Mouse (Mus musculus) heart, embryonic 14.5 days (tissue): ENCODE measurements around the gene Kcnk1. TPM values are rescaled to one million over a fixed set of nuclear protein-coding genes. Genes with fewer than 3 reads are reported as not detected.

Experiments used
- ATAC-seq: fragments of 200-750 bp; cut with Nextera tagmentation; 2 replicates; pipeline ENCODE4 v1.8.0; 2017; ENCODE audit warnings: low read depth, moderate TSS enrichment; ENCODE audit not compliant: insufficient number of reproducible peaks, insufficient read depth, low FRiP score
- H3K27ac ChIP-seq, 2 experiments: fragments of 200-500 bp in 1 of 2; fragments of 300-500 bp in 1 of 2; sonication (generic) in 1 of 2; replicated peaks in 1 of 2; 2 replicates each; pipeline ENCODE4 v1.5.1; 2012 to 2014; ENCODE audit warnings: low read depth in 2 of 2, low read length in 2 of 2, control low read depth in 1 of 2, mild to moderate bottlenecking in 1 of 2, mixed read lengths in 1 of 2; ENCODE audit not compliant: control insufficient read depth in 1 of 2, insufficient read depth in 1 of 2
- H3K27me3 ChIP-seq: fragments of 300-500 bp; sonication (generic); 2 replicates; pipeline ENCODE4 v1.6.1; 2014; ENCODE audit warnings: mild to moderate bottlenecking, low read length, control low read depth; ENCODE audit not compliant: control insufficient read depth, insufficient read depth
- H3K36me3 ChIP-seq: fragments of 300-500 bp; sonication (generic); 2 replicates; pipeline ENCODE4 v1.6.1; 2014; ENCODE audit warnings: mild to moderate bottlenecking, control low read depth, low read length, mixed read lengths; ENCODE audit not compliant: control insufficient read depth, insufficient read depth
- H3K4me1 ChIP-seq, 2 experiments: fragments of 200-500 bp in 1 of 2; fragments of 300-500 bp in 1 of 2; sonication (generic) in 1 of 2; 2 replicates each; pipeline ENCODE4 v1.6.1; 2012 to 2014; ENCODE audit warnings: low read length in 2 of 2, control low read depth in 1 of 2, mixed read lengths in 1 of 2; ENCODE audit not compliant: control insufficient read depth in 2 of 2, insufficient read depth in 2 of 2
- H3K4me2 ChIP-seq: fragments of 300-500 bp; sonication (generic); 2 replicates; pipeline ENCODE4 v1.6.1; 2014; ENCODE audit warnings: mild to moderate bottlenecking, low read length
- H3K4me3 ChIP-seq, 2 experiments: fragments of 200-500 bp in 1 of 2; fragments of 300-500 bp in 1 of 2; sonication (generic) in 1 of 2; 2 replicates each; pipeline ENCODE4 v1.5.1; 2012 to 2014; ENCODE audit warnings: low read length in 2 of 2, mild to moderate bottlenecking in 2 of 2, control low read depth in 1 of 2, low read depth in 1 of 2, moderate library complexity in 1 of 2; ENCODE audit not compliant: control insufficient read depth in 1 of 2, insufficient read depth in 1 of 2
- H3K9ac ChIP-seq: fragments of 300-500 bp; sonication (generic); 2 replicates; pipeline ENCODE4 v1.6.1; 2014; ENCODE audit warnings: mild to moderate bottlenecking, low read length
- H3K9me3 ChIP-seq: fragments of 300-500 bp; sonication (generic); 2 replicates; pipeline ENCODE4 v1.6.1; 2016; ENCODE audit warnings: low read length, control low read depth; ENCODE audit not compliant: control insufficient read depth
- WGBS: fragments of 180-500 bp; shearing (Covaris S2); extraction: QIAGEN DNeasy Blood & Tissue Kit; methylation state at CpG from one replicate; pipeline ENCODE4 v1.1.7; 2014; 5-methylcytosine and 5-hydroxymethylcytosine counted together
- polyA plus RNA-seq: library from polyadenylated mRNA; unstranded; fragments of >200 nt; fragmentation: Nextera tagmentation; extraction: Ambion mirVana; gene quantifications from 2 replicates; pipeline ENCODE4 v1.2.1, GENCODE M21; 2014

Gene Kcnk1
- polyA plus RNA-seq, 1 experiment from 2014 or later = 1.9 TPM

GRCm38 (mm10) chr8:126074111-126074510 is 79.1 kb downstream of the Kcnk1 start:
- H3K9me3 ChIP-seq = no peaks in the 10 kb centered on the region
- no peak overlapping the region for H3K9ac ChIP-seq
- H3K4me2 ChIP-seq = no peak overlapping the region
- H3K27me3 ChIP-seq = peaks cover 4% of the 10 kb centered on the region; the same call in 1 of the 2 replicates
- H3K4me3 ChIP-seq = no peak overlapping the region
- H3K27ac ChIP-seq = no peak overlapping the region
- no peaks in the 10 kb centered on the region for H3K36me3 ChIP-seq
- ATAC-seq = no peak
- no peaks in the 10 kb centered on the region for H3K4me1 ChIP-seq
- WGBS = 58% methylated on average over 1 of the region's 1 CpGs

GRCm38 (mm10) chr8:126075400-126075799 is 80.4 kb downstream of the Kcnk1 start:
- no peaks in the 10 kb centered on the region for H3K36me3 ChIP-seq
- no peak overlapping the region for H3K4me2 ChIP-seq
- H3K4me1 ChIP-seq = no peaks in the 10 kb centered on the region
- H3K27me3 ChIP-seq = peaks cover 4% of the 10 kb centered on the region; the same call in 1 of the 2 replicates
- H3K4me3 ChIP-seq = no peak overlapping the region
- H3K9ac ChIP-seq = no peak overlapping the region
- no peak for ATAC-seq
- no peak overlapping the region for H3K27ac ChIP-seq
- 15% methylated on average over 10 of the region's 10 CpGs for WGBS
- H3K9me3 ChIP-seq = no peaks in the 10 kb centered on the region

Other genes starting within 250 kb of the Kcnk1 start
- gene Pcnx2, start 96.9 kb upstream of the Kcnk1 start, polyA plus RNA-seq = 0.11 TPM in 1 of 2 replicates, not detected in the other
- 0.04 and 0.13 TPM in 2 replicates for gene Map3k21, start 84.7 kb upstream of the Kcnk1 start, polyA plus RNA-seq